Mouse (Mus musculus) c-Kit-positive CD71-positive TER-119-positive erythroid progenitor cells, embryonic 14.5 days (primary cell): Measurements from ENCODE around the gene Palm2.

Experiments used
- DNase-seq: peaks from one replicate; pipeline ENCODE4 v3.0.0-alpha.2; 2013; ENCODE audit warnings: low spot score

The Palm2 gene

GRCm38 (mm10) chr4:57514003-57514937, 80.2 kb downstream of the Palm2 start:
- no peak for DNase-seq

- no peak for DNase-seq
Measured at GRCm38 (mm10) chr4:57515356-57515755, 81.3 kb downstream of the Palm2 start.

DNA sequence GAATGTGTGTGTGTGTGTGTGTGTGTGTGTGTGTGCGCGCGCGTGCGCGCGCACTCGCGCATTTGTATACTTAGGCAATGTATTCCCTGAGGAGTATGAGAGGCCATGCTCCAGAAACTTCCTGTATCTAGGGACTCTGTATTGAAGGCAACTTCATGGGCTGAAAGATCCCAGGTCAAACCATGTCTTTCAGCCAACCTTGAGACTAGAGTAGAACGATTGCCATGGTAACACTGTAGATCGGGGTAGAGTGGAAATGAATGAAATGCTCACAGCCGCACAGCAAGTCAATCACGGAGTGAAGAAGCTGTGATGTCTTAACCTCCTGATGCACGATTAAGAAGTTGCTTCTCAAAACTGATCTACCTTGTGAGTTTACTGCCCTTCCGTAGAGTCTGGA, 89.4 kb downstream of the Palm2 start:
- DNase-seq: no peak

DNA sequence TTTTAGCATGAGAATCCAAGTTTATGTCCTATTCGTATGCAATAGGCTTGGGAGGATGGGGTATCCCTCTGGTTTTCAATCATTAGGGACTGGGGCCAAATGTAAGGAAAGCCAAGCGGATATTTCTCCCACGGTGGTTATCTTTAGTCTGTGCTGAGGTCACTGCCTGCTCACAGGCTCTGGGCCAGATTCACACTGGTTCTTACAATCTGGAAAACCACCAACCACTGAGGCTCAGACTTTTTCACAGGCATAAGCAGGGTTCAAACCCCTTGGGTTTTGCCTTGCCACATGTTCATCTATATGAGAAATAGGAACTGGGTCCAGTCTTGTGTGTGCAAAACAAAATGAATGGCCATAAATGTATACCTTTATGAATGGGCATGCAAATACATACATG, 90.4 kb downstream of the Palm2 start:
- DNase-seq: no peak

DNA sequence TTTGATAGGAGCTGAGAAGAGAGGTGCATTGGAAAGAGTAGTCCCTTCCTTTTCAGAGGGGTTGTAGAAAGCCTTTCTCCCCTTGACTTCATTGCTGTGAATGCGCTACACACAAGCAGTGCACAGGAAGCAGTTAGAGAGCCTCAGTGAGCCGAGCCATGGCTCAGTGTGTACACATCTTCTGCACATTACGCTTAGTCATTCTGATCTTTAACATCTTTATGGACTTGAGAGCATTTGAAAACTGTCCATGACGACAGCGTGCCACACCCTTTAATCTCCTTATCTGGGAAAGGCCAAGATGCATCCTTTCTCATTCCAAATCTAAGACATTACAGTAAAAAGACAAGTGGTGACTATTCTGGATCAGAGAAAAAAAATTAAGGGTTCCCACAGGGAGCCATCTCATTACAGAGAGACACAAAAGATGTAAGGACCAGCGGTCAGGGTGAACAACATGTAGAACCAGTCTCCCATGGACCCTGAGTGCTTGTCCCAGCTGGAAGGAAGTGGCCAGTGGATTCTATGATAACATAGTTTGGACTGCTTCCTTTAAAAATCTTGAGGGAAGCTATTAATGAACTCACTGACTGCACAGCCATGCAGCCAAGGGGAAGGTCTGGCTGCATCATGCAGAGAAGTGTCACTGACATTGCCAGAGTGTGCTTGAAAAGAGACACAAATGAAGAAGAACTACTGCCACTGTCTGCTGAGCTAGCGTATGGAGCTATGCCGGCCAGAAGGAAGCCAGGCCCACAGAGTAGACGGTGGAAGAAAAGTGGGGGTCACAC, 91.4 kb downstream of the Palm2 start:
- DNase-seq: no peak

GRCm38 (mm10) chr4:57528296-57528695, 94.2 kb downstream of the Palm2 start:
- no peak for DNase-seq

GRCm38 (mm10) chr4:57533686-57534085, 99.6 kb downstream of the Palm2 start:
- DNase-seq: no peak

DNA sequence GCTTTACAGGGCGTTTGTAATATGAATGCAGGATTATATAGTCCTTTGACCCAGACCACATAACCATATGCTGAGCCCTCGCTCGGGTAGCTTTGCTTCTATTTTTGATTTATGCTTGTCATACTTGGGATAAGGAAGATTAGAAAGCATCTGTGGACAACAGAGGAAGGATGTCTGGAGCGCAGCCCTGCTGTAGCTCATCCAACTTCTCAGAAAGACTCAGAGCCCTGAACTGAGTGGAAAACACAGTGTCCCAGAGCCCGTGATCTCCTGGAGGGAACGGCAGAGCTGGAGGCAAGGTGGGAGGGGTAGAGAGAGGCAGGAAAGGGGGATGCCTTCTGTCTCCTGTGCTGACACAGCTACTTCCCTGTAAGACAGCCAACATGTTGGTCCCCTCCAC, 100.2 kb downstream of the Palm2 start:
- DNase-seq: no peak

DNA sequence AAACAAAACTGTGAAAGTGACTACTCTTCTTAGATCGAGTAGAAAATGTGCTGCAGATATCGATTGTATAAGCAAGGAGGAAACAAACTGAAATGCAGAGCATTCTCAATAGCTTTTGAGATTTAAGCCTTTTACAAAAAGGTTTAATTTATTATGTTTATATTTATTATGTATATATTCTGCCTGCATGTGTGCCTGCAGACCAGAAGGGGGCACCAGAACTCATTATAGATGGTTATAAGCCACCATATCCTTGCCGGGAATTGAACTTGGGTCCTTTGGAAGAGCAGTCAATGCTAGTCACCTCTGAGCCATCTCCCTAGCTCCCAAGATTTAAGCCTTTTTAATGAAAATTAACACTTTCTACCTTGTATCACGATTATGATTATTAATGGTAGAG, 101.0 kb downstream of the Palm2 start:
- no peak for DNase-seq

- DNase-seq: no peak
Measured at GRCm38 (mm10) chr4:57538029-57538688, 104.1 kb downstream of the Palm2 start.

DNA sequence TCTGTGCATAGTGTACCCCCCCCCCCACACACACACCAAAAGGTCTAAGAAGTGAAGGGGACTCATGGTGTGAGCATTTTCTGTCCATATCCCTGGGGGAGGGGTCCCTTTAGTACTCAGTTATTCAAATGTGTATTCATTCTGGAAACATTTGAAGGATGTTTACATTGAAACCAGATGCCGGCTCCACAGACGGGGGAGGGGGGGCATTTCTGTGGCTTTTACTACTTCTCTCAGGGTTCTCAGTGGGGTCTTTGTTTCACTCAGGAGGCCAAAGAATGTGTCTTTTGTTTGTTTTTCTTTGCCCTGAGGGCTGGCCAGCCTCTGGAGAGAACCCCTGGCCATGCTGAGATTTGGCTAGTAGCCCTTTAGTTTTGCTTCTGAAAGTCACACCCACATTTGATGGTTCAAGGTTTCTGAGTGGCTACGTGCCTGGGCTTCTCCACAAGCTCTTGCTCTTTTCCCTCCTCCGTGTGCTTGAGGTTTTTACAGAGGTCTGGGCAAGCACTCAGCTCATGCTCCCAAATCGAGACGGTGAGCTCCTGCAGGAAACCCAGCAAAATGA, 109.7 kb downstream of the Palm2 start:
- no peak for DNase-seq

GRCm38 (mm10) chr4:57547785-57548184, 113.7 kb downstream of the Palm2 start:
- no peak for DNase-seq

GRCm38 (mm10) chr4:57550216-57550615, 116.2 kb downstream of the Palm2 start:
- no peak for DNase-seq

DNA sequence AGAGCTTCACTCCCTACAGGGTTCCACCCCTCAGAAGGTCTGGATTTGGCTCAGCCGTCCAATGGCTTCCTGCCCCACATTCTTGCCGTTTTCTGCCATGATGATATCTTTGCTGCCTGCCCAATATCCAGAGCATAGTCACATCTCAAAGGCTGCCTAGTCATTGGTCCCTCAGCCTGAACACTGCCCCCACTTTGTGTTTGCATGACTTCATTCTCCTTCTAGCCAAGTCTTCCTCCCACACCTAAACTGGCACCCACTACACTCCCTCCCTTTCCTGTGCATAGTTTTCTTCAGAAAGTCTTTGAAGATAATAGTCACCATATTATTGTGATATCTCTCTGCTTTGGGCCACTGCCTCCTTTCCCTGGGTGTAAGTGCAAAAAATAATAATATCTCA, 123.1 kb downstream of the Palm2 start:
- DNase-seq: no peak

- DNase-seq: no peak
Measured at GRCm38 (mm10) chr4:57559438-57559837, 125.4 kb downstream of the Palm2 start.

- DNase-seq: no peak
Measured at GRCm38 (mm10) chr4:57560010-57560409, 126.0 kb downstream of the Palm2 start.

DNA sequence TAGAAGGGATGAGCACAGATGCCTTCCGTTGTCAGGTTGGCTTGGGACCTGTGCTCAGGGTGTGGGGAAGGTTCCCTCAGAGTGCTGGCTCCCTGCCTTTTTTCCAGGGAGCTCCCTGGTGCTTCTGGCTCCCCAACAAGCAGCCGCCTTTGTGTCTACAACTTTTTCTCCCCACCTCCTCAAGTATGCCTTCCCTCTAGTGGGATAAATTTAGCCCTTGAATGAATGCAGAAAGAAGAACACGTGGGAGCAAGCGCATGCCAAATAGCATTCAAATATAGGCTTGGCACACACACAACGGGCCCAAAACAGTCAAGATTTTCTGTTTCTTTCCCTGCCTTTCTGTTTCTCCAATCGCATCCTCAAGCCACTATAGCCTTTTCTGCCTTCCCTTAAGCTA, 127.0 kb downstream of the Palm2 start:
- DNase-seq: no peak

DNA sequence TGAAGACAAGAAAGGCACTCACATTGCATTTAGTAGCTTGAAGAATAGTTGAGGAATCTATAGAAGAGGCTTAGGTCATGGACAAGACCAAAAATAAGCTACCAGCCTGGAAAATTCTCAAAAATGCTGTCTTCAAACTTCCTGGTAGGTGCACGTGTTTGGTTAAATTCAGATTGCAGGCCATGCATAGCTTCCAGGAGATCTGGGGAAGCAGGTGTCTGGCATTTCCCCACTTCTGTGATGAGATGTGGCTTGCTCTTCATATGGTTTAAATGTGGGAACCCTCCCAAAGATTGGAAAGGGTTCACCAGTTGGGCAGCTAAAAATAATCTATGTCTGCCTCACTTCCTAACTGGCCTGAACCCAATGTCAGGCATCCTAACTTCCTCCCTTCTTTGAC, 131.2 kb downstream of the Palm2 start:
- DNase-seq: no peak

DNA sequence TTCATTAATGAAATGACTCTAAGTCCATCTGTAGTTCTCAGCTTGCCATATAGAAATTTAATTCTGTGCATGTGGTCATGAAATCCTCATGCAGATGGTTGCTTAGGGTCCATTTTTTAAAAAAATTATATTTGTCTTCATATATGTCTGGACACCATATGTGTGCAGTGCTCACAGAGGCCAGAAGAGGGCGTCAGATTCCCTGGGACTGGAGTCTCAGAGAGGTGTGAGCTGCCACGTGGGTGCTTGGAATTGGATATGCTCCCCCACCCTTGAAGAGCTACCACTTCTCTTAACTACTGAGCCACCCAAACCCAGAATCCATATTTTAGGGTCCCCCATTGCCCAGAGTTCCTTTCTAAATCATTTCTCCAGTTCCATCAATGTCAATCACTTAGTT, 131.8 kb downstream of the Palm2 start:
- DNase-seq: no peak

- no peak for DNase-seq
Measured at GRCm38 (mm10) chr4:57567666-57568206, 133.7 kb downstream of the Palm2 start, which contains the start of gene Pakap. Gene Pakap (plus strand): TSS chr4:57568179.

- no peak for DNase-seq
Measured at GRCm38 (mm10) chr4:57568268-57569068, 134.4 kb downstream of the Palm2 start.
